Mouse (Mus musculus): ENCODE data around the gene Ppa2.

DNA sequence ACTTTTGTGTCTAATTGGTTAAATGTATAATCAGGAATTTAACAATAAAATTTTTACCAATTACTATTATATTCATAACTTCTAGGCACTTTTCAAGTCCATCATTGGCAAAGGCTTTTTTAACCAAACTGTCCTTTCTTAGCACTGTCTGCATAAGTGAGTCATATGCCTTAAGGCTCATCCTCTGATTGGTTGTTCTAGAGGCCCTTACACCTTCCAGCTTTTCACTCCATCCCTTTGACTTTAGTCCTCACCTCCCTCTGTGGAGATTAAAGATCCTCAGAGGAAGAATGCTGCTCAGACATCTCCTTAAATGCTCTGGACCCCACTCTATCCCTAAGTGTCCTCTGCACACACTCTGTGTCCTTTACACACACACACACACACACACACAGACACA, 68.3 kb downstream of the Ppa2 start:
- TF ChIP-seq CTCF (IDR thresholded peaks at IDR 0.05; ENCODE audit: low read depth, low read length) (no peak), TAL1 (conservative IDR thresholded peaks at IDR 0.05; ENCODE audit: low read depth, low read length) (no peak), GATA2 (IDR thresholded peaks at IDR 0.05; ENCODE audit: borderline replicate concordance, low read depth, low read length) (no peak)

Data from G1E (cell line).